Mouse (Mus musculus) cerebellum, adult 2 months (tissue): ENCODE measurements around the gene Aunip.

Source experiments
- CTCF ChIP-seq: fragments of 200-500 bp; IDR thresholded peaks from 2 replicates; pipeline ENCODE4 v1.5.1; 2011; ENCODE audit warnings: low read depth, mild to moderate bottlenecking, control low read depth, low read length, moderate library complexity, borderline replicate concordance; ENCODE audit not compliant: insufficient read depth
- POLR2A ChIP-seq: fragments of 200-500 bp; IDR thresholded peaks from 2 replicates; pipeline ENCODE4 v1.6.1; 2011; ENCODE audit warnings: low read length, control low read depth, borderline replicate concordance; ENCODE audit not compliant: insufficient read depth

GRCm38 (mm10) chr4:134497223-134497622 lies 13.6 kb upstream of the Aunip start:
- TF ChIP-seq POLR2A (no peak), CTCF (no peak)
